Mouse (Mus musculus) ES-Bruce4 (cell line): ENCODE measurements around the gene Ctnnd1. TPM values are rescaled to one million over a fixed set of nuclear protein-coding genes. Genes with fewer than 3 reads are reported as not detected.

Experiments used
- H3K27ac ChIP-seq: 2 replicates; pipeline ENCODE4 v1.5.1; 2012; ENCODE audit warnings: low read length, inconsistent platforms; ENCODE audit not compliant: insufficient read depth
- H3K27me3 ChIP-seq: 2 replicates; pipeline ENCODE4 v1.6.1; 2012; ENCODE audit warnings: mild to moderate bottlenecking, low read length, inconsistent platforms; ENCODE audit not compliant: control insufficient read depth, poor library complexity, insufficient read depth, severe bottlenecking
- H3K36me3 ChIP-seq: 2 replicates; pipeline ENCODE4 v1.6.1; 2012; ENCODE audit warnings: inconsistent platforms, mild to moderate bottlenecking, low read length, moderate library complexity; ENCODE audit not compliant: control insufficient read depth, poor library complexity, insufficient read depth, severe bottlenecking
- H3K4me1 ChIP-seq: one replicate; pipeline ENCODE4 v1.8.1; 2011; ENCODE audit warnings: low read length; ENCODE audit not compliant: control insufficient read depth, insufficient read depth
- H3K4me3 ChIP-seq: 2 replicates; pipeline ENCODE4 v1.5.1; 2011; ENCODE audit warnings: low read depth, mild to moderate bottlenecking, low read length
- H3K9ac ChIP-seq: 2 replicates; pipeline ENCODE4 v1.6.1; 2012; ENCODE audit warnings: low read depth, mild to moderate bottlenecking, inconsistent platforms; ENCODE audit not compliant: poor library complexity, severe bottlenecking
- H3K9me3 ChIP-seq: replicated peaks from 2 replicates; pipeline ENCODE4 v1.6.1; 2012; ENCODE audit warnings: mild to moderate bottlenecking, low read length, inconsistent platforms; ENCODE audit not compliant: control insufficient read depth, poor library complexity, insufficient read depth, severe bottlenecking
- CTCF ChIP-seq: IDR thresholded peaks from one replicate; pipeline ENCODE4 v1.8.1; 2011; ENCODE audit warnings: low read depth, low read length
- EP300 ChIP-seq: IDR thresholded peaks from 2 replicates; pipeline ENCODE4 v1.6.1; 2011; ENCODE audit warnings: low read depth, low read length; ENCODE audit not compliant: insufficient read depth
- POLR2A ChIP-seq: IDR thresholded peaks from one replicate; pipeline ENCODE4 v1.8.1; 2011; ENCODE audit warnings: low read length; ENCODE audit not compliant: insufficient read depth
- polyA plus RNA-seq: library from polyadenylated mRNA; stranded (reverse); fragments of >200 nt; gene quantifications from 2 replicates; pipeline ENCODE4 v1.2.4, GENCODE M21; 2011; ENCODE audit warnings: low read depth; ENCODE audit not compliant: missing spikeins, insufficient read depth, insufficient read length

Ctnnd1 gene
- polyA plus RNA-seq, 1 experiment = 239 TPM

GRCm38 (mm10) chr2:84612764-84613163 lies 37.8 kb downstream of the Ctnnd1 start:
- TF ChIP-seq EP300 = no peak
- no peak for TF ChIP-seq POLR2A
- no peak for TF ChIP-seq CTCF
- H3K9me3 ChIP-seq = no peaks in the 10 kb centered on the region
- no peak overlapping the region for H3K9ac ChIP-seq
- H3K27me3 ChIP-seq = no peaks in the 10 kb centered on the region
- H3K4me3 ChIP-seq = no peak overlapping the region
- peaks cover 80% of the 10 kb centered on the region for H3K36me3 ChIP-seq
- H3K4me1 ChIP-seq = no peaks in the 10 kb centered on the region
- H3K27ac ChIP-seq = no peak overlapping the region

- no peaks in the 10 kb centered on the region for H3K9me3 ChIP-seq
- peaks cover 66% of the 10 kb centered on the region for H3K36me3 ChIP-seq
- no peak overlapping the region for H3K4me3 ChIP-seq
- H3K27me3 ChIP-seq = no peaks in the 10 kb centered on the region
- H3K9ac ChIP-seq = no peak overlapping the region
- no peak overlapping the region for H3K27ac ChIP-seq
- H3K4me1 ChIP-seq = no peaks in the 10 kb centered on the region
- no peak for TF ChIP-seq EP300
- no peak for TF ChIP-seq CTCF
- TF ChIP-seq POLR2A = no peak
Measured at GRCm38 (mm10) chr2:84607842-84608241, 42.7 kb downstream of the Ctnnd1 start.

GRCm38 (mm10) chr2:84600977-84601376 lies 49.6 kb downstream of the Ctnnd1 start:
- Histone ChIP-seq H3K4me3 (no peak overlapping the region), H3K27me3 (no peaks in the 10 kb centered on the region)

GRCm38 (mm10) chr2:84599270-84599888 lies 51.2 kb downstream of the Ctnnd1 start:
- peaks cover 25% of the 10 kb centered on the region for H3K36me3 ChIP-seq
- no peak overlapping the region for H3K27ac ChIP-seq

More at GRCm38 (mm10) chr2:84600977-84601376, 49.6 kb downstream of the Ctnnd1 start:
- Histone ChIP-seq H3K36me3 (peaks cover 34% of the 10 kb centered on the region), H3K9ac (no peak overlapping the region), H3K9me3 (no peaks in the 10 kb centered on the region), H3K27ac (no peak overlapping the region), H3K4me1 (no peaks in the 10 kb centered on the region)
- TF ChIP-seq POLR2A (no peak), CTCF (no peak), EP300 (no peak)

GRCm38 (mm10) chr2:84597123-84597522 lies 53.4 kb downstream of the Ctnnd1 start:
- no peaks in the 10 kb centered on the region for H3K4me1 ChIP-seq
- no peak overlapping the region for H3K9ac ChIP-seq
- H3K27ac ChIP-seq = no peak overlapping the region
- peaks cover 13% of the 10 kb centered on the region; the same call in 1 of the 2 replicates for H3K36me3 ChIP-seq
- H3K4me3 ChIP-seq = no peak overlapping the region
- H3K9me3 ChIP-seq = no peaks in the 10 kb centered on the region
- TF ChIP-seq CTCF = no peak
- no peak for TF ChIP-seq POLR2A
- no peak for TF ChIP-seq EP300
- H3K27me3 ChIP-seq = no peaks in the 10 kb centered on the region

More at GRCm38 (mm10) chr2:84599270-84599888, 51.2 kb downstream of the Ctnnd1 start:
- Histone ChIP-seq H3K9me3 (no peaks in the 10 kb centered on the region), H3K9ac (no peak overlapping the region), H3K27me3 (no peaks in the 10 kb centered on the region), H3K4me1 (no peaks in the 10 kb centered on the region), H3K4me3 (no peak overlapping the region)
- no peak for TF ChIP-seq EP300

GRCm38 (mm10) chr2:84592801-84593200 lies 57.8 kb downstream of the Ctnnd1 start:
- Histone ChIP-seq H3K9ac (no peak overlapping the region), H3K4me3 (no peak overlapping the region), H3K9me3 (0 out of 2 replicates have a peak, but pooled peaks cover 2% of the 10 kb centered on the region), H3K27ac (no peak overlapping the region), H3K27me3 (no peaks in the 10 kb centered on the region), H3K36me3 (peaks cover 2% of the 10 kb centered on the region; the same call in 1 of the 2 replicates), H3K4me1 (no peaks in the 10 kb centered on the region)
- TF ChIP-seq EP300 (no peak), POLR2A (no peak), CTCF (no peak)
